ENCODE assay signal across 35 mouse cellular contexts in genomic region chr5:121518983-121519382, GRCm38 (mm10). TPM values are rescaled to one million over a fixed set of nuclear protein-coding genes. Genes with fewer than 3 reads are reported as not detected.
"Had no signal": no experiment of that assay in that cellular context is flagged by ENCODE, and none has a peak within 500 bp of the region (broad histone marks: within the 10 kb centered on the region; RNA-seq: fewer than 3 reads in every experiment).

No protein-coding gene starts in this region.

- H3K27ac ChIP-seq: heart, embryonic 10.5 days; hindbrain, embryonic 10.5 days; hindbrain, embryonic 12.5 days; hindbrain, embryonic 14.5 days; intestine, embryonic 15.5 days; layer of hippocampus, adult 2 months; left cerebral cortex, adult 2 months; limb, embryonic 10.5 days; limb, embryonic 12.5 days had no signal

- H3K4me1 ChIP-seq: heart, embryonic 10.5 days; heart, embryonic 12.5 days; hindbrain, embryonic 10.5 days; hindbrain, embryonic 12.5 days; intestine, embryonic 15.5 days; limb, embryonic 10.5 days; limb, embryonic 12.5 days had no signal

- H3K27me3 ChIP-seq: heart, embryonic 12.5 days; hindbrain, embryonic 12.5 days; intestine, embryonic 15.5 days; limb, embryonic 12.5 days had no signal

- DNase-seq: gastrocnemius, postnatal 14 days; gastrocnemius, postnatal 36 days; heart, adult 18-20 months; heart, postnatal 10 days; heart, postnatal 4 days; kidney, adult 18-20 months; kidney, adult 8-10 months; kidney, postnatal 10 days; kidney, postnatal 25 days; kidney, postnatal 4 days had no signal

- H3K4me3 ChIP-seq: heart, embryonic 10.5 days; heart, embryonic 12.5 days; hindbrain, embryonic 10.5 days; hindbrain, embryonic 12.5 days; intestine, embryonic 15.5 days; layer of hippocampus, adult 2 months; left cerebral cortex, adult 2 months; limb, embryonic 10.5 days; limb, embryonic 12.5 days had no signal

- ATAC-seq: hindbrain, embryonic 16.5 days; inflammation-experienced regulatory T-cells, adult 6 months; intestine, embryonic 15.5 days; intestine, postnatal 0 days had no signal

RNA-seq across cellular contexts. Expression of gene Adam1b, which starts 15.7 kb away (rescaled TPM):
- total RNA-seq: gastrocnemius, adult 18-20 months; gastrocnemius, adult 8-10 months; gastrocnemius, postnatal 14 days; gastrocnemius, postnatal 36 days; heart, adult 18-20 months; heart, adult 8-10 months; heart, postnatal 10 days; heart, postnatal 25 days; heart, postnatal 4 days; layer of hippocampus, adult 2 months; left cerebral cortex, postnatal 14 days had no signal
- polyA plus RNA-seq: hindbrain, embryonic 12.5 days; hindbrain, embryonic 14.5 days; hindbrain, embryonic 16.5 days; limb, embryonic 10.5 days; liver, embryonic 11.5 days had no signal

RNA-seq across cellular contexts. Expression of gene Gm42878, which starts 26.3 kb away (rescaled TPM):
- total RNA-seq: gastrocnemius, adult 18-20 months; gastrocnemius, postnatal 14 days; gastrocnemius, postnatal 36 days; heart, adult 18-20 months; heart, adult 8-10 months; heart, postnatal 10 days; heart, postnatal 25 days; heart, postnatal 4 days; layer of hippocampus, adult 2 months; layer of hippocampus, postnatal 10 days; layer of hippocampus, postnatal 25 days; left cerebral cortex, postnatal 14 days; left cerebral cortex, postnatal 36 days had no signal
- polyA plus RNA-seq: gonadal fat pad, adult 2 months; heart, embryonic 10.5 days; heart, embryonic 12.5 days; hindbrain, embryonic 10.5 days; hindbrain, embryonic 12.5 days; hindbrain, embryonic 14.5 days; hindbrain, embryonic 16.5 days; inflammation-experienced regulatory T-cells, adult 6 months; intestine, embryonic 15.5 days; intestine, postnatal 0 days; kidney, embryonic 14.5 days; kidney, embryonic 16.5 days; limb, embryonic 10.5 days; limb, embryonic 12.5 days; liver, embryonic 11.5 days had no signal
